Mouse (Mus musculus) myocyte (in vitro differentiated cells): ENCODE data around the gene Negr1.

Experiments
- E2F4 ChIP-seq: IDR thresholded peaks from one replicate; pipeline ENCODE4 v1.6.1; 2011; ENCODE audit warnings: mild to moderate bottlenecking, control low read depth, moderate library complexity; ENCODE audit not compliant: insufficient read depth
- MAX ChIP-seq: IDR thresholded peaks from one replicate; pipeline ENCODE4 v1.6.1; 2011; ENCODE audit warnings: low read depth, mild to moderate bottlenecking, control low read depth
- MYOD1 ChIP-seq, 3 experiments: IDR thresholded peaks; one replicate each; pipeline ENCODE4 v1.6.1; 2011; ENCODE audit warnings: control low read depth in 2 of 3, low read depth in 2 of 3, mild to moderate bottlenecking in 2 of 3, moderate library complexity in 1 of 3; ENCODE audit not compliant: insufficient read length in 2 of 3, control insufficient read depth in 1 of 3
- MYOG ChIP-seq, 3 experiments: IDR thresholded peaks; one replicate each; pipeline ENCODE4 v1.6.1; 2011; ENCODE audit warnings: control low read depth in 2 of 3, low read depth in 2 of 3, mild to moderate bottlenecking in 2 of 3; ENCODE audit not compliant: insufficient read length in 2 of 3, control insufficient read depth in 1 of 3, insufficient read depth in 1 of 3
- POLR2A ChIP-seq: IDR thresholded peaks from one replicate; pipeline ENCODE4 v1.6.1; 2011; ENCODE audit warnings: low read depth, mild to moderate bottlenecking, control low read depth, moderate library complexity; ENCODE audit not compliant: insufficient read length
- POLR2AphosphoS2 ChIP-seq: IDR thresholded peaks from one replicate; pipeline ENCODE4 v1.6.1; 2011; ENCODE audit warnings: low read depth, control low read depth; ENCODE audit not compliant: insufficient read length
- REST ChIP-seq: IDR thresholded peaks from one replicate; pipeline ENCODE4 v1.6.1; 2011; ENCODE audit warnings: mild to moderate bottlenecking, control low read depth, moderate library complexity; ENCODE audit not compliant: insufficient read depth, insufficient read length
- SRF ChIP-seq: IDR thresholded peaks from one replicate; pipeline ENCODE4 v1.6.1; 2011; ENCODE audit warnings: low read depth; ENCODE audit not compliant: control insufficient read depth, insufficient read length
- TCF12 ChIP-seq: IDR thresholded peaks from one replicate; pipeline ENCODE4 v1.6.1; 2011; ENCODE audit warnings: mild to moderate bottlenecking, control low read depth; ENCODE audit not compliant: poor library complexity, insufficient read depth, severe bottlenecking
- USF1 ChIP-seq: IDR thresholded peaks from one replicate; pipeline ENCODE4 v1.6.1; 2011; ENCODE audit warnings: low read depth, mild to moderate bottlenecking, control low read depth, moderate library complexity

GRCm38 (mm10) chr3:157281259-157281658 is 719.7 kb downstream of the Negr1 start:
- no peak for TF ChIP-seq POLR2A
- no peak for TF ChIP-seq USF1
- no peak for TF ChIP-seq REST
- no peak for TF ChIP-seq TCF12
- no peak for TF ChIP-seq MYOG (IDR thresholded peaks at IDR 0.05; ENCODE audit: control insufficient read depth in 1 of 3, insufficient read depth in 1 of 3, insufficient read length in 2 of 3, low read depth in 2 of 3)
- no peak for TF ChIP-seq SRF
- TF ChIP-seq MYOD1 (IDR thresholded peaks at IDR 0.05; ENCODE audit: control insufficient read depth in 1 of 3, insufficient read length in 2 of 3, low read depth in 2 of 3), result no peak
- TF ChIP-seq MAX, result no peak
- TF ChIP-seq E2F4, result no peak
- TF ChIP-seq POLR2AphosphoS2, result no peak
